Mouse (Mus musculus): ENCODE results near the gene Cd81.

The Cd81 gene

GRCm38 (mm10) chr7:143052626-143053007 is at the start of gene Cd81:
TSS of gene Cd81 (plus strand) at chr7:143052739.
- DNase-seq (ENCODE audit: low spot score in 2 of 2): peak; percentile 83 to 89

DNA sequence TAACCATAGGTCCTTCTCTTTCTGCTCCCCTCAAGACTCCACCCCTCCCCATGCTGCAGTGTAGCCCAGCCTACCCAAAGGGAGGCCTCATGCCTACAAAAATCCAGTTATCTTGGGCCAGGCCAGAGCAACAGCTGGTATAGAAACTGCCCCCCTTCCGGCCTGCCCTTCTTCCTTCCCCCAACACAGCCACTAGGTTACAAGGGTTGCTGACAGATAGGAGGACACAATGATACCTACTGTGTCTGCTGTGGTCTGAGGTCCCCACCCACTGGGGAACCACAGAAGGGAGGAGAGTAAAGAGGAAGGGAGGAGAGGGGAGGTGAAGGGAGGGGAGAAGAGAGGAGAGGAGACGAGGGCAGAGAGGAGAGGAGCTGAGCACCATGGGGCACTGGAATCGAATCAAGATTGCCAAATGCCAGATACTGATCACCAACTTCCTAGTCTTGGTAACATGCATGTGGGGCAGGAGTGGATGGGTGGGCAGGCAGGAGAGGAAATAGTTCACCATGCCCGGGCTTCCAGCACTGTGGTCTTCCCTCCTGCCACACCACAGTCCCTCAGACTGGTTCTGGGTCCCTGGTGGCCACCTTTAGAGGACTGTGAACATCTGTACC is 47.7 kb upstream of the Cd81 start, which contains the start of gene Tspan32:
TSS of gene Tspan32 (plus strand) at position 320 of the 617 bp plus-strand sequence.
- peak; percentile 42 to 50 for DNase-seq (ENCODE audit: low spot score in 2 of 2)

GRCm38 (mm10) chr7:143005344-143006096 is 47.0 kb upstream of the Cd81 start:
- DNase-seq (ENCODE audit: low spot score in 2 of 2): peak; percentile 38

DNA sequence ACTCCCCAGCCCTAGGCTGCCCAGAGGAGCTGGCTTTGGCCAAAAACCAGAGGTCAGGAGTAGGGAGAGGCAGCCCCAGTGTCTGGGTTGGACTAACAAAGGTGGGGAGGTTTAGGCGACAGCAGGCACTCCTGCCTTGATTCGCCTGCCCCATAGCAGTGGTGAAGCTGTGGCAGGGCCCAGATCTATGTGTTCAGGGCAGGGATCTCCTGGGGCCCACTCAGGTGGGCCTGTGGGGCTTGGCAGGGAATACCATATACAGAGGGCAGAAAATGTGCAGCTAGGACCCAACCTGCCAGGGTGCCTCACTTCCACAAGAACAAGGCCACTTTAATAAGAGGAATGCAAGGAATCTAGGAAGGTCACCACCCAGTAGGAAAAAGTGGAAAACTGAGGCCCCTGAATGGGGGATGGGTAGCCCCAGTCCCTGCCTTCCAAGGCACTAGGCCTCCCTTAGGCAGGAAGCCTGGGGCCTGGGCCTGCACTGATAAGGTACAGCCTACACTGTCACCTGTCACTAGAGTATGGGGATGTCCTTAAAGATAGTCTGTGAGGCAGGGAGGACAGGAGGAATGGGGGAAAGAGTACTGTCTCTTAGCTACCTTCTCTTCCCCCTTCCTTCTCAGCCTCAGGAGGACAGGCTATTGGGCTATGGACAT is 46.3 kb upstream of the Cd81 start:
- peak; percentile 42 to 47 for DNase-seq (ENCODE audit: low spot score in 2 of 2)

DNA sequence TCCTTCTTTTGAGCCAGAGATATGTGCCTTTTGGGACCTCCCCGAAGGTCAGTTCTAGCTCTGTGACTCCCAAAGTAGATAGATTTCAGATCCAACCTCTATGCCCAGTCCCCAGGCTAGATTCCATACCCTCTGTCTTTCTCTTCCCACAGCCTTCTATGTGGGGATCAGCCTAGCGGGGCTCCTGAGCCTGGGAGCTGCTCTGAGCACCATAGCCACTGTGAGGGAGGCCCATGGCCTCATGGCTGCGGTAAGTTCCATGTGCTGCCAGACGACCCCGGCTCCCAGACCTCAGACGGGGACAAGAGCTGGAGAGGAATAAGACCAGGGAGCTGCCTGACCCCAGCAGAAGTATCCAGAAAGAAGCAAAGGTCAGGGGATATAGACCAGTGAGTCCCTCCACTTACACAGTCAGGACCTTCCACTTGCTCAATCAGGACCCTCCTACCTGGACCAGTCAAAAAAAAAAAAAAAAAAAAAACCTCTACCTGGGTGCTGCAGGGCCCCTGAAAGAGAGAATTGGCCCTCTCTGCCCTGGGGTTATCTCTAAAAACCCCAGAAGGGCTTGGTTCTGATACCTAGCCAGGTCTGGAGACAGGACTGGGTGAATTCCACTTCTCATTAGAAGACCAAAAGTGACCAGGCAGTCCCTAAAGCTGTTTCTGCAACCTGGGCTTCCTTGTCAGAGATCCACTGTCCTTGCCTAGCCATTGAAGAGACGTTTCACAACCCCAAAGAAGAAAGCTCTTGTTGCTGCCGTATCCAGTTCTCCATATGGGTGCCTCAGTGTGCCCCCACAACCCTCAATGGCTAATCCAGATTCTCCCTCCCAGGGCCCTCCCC is 45.6 kb upstream of the Cd81 start:
- DNase-seq (ENCODE audit: low spot score in 2 of 2): no peak

DNA sequence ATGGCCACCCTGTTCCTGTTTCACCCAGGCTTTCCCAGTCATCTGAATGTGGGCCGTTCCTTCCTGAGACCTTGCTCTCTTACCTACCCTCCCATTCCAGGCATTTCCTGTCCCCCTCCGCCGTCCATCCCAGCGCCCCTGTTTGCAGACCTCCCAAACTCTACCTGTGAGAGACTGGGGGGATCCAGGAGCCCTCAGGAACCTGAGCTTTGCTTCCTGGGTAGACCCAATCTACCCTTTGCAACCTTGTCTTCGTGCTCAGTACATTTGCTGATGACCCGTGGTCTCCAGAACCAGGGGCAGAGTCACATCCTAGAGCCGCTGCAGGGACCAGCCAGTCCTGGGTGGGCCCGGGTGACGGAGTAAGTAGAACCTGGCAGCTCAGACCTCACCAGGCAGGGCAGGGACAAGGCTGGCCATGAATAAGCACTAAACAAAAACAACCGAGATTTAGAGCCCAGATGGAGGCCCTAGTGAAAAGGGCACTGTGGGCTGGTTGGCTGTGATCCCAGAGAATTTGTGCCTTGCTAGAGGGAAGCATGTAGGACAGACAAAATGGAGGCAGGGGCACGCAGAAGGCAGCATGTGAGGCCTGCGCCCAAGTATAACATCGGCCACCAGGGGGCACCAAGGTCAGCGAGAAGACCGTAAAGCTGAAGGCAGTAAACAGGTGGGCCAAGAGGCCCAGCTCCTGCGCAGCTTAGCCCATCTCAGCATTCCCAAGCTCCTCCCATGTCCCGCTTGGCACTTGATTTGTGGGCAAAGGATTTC is 44.8 kb upstream of the Cd81 start:
- DNase-seq (ENCODE audit: low spot score in 2 of 2): peak; percentile 91 to 97

DNA sequence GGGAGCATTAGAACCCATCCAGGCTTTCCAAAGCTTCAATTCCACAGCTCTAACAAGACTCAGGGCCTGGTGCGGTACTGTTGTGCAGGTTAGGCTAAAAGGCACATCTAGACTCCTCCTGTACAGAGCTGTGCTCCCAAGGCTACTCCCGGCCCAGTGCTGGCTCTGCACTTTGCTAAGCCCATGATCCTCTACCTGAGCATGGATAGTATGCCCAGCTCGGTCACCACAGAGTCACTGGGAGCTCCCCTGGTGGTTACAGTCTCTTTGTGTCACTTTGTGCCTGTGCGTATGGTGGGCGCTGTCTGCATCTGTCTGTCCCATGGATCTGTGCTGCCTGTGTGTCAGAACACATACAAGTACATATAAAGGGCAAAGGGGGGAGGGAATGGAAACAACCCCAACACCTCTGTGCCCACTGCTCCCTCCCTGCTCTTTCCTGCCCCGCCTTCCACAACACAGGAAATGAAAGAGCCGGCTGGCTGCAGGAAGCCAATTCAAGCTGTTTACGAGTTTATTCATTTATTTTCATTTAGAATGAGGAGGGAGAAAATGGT is 44.1 kb upstream of the Cd81 start:
- no peak for DNase-seq (ENCODE audit: low spot score in 2 of 2)

DNA sequence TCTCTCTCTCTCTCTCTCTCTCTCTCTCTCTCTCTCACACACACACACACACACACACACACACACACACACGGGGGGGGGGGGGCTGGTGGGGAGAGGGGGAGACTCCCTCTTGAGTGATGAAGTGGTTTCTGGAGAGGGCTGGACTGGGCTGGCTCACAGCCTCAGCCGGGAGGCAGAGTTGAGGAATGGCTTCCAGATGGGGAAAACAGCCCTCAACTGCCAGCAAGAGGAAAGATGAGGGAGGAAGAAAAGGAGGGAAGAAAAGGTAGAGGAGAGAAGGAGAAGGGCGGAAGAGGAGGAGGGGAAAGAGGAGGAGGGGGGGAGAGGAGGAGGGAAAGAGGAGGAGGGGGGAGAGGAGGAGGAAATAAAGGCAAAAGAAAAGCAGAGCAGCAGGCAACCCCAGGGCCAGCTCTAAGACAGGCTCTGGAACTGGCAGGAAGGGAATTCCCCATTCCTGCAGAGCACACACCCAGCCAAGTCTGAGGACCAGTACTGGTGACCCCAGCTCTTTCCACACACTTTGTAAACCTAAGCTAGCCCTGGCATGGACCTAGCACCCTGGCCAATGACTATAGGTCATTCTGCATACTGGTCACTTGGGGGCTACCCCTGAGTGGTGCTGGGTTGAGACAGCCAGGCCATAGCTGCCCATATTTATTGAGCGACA is 43.4 kb upstream of the Cd81 start:
- no peak for DNase-seq (ENCODE audit: low spot score in 2 of 2)

DNA sequence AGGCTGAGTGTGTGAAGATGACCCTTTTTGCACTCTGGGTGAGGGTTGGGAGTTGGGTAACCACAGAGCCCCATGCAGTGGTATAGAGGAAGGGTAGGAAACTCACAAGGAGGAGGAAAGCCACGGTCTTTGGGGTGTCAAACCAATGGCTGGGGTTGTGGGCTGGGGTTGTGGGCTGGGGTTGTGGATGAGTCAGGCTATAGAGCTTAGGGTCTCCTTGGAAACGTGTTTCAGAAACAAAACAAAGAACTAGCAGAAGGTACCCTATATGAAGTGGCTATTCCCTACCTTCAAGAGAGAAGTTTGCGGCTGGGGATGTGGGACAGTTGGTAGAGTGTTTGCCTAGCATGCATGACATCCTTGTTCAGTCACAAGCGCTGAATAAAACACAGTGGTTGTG is 42.5 kb upstream of the Cd81 start:
- no peak for DNase-seq (ENCODE audit: low spot score in 2 of 2)

- DNase-seq (ENCODE audit: low spot score in 2 of 2): no peak
Measured at GRCm38 (mm10) chr7:143011226-143011625, 41.3 kb upstream of the Cd81 start.

- DNase-seq (ENCODE audit: low spot score in 2 of 2): no peak
Measured at GRCm38 (mm10) chr7:143012230-143012875, 40.2 kb upstream of the Cd81 start.

- no peak for DNase-seq (ENCODE audit: low spot score in 2 of 2)
Measured at GRCm38 (mm10) chr7:143013420-143014178, 38.9 kb upstream of the Cd81 start.

DNA sequence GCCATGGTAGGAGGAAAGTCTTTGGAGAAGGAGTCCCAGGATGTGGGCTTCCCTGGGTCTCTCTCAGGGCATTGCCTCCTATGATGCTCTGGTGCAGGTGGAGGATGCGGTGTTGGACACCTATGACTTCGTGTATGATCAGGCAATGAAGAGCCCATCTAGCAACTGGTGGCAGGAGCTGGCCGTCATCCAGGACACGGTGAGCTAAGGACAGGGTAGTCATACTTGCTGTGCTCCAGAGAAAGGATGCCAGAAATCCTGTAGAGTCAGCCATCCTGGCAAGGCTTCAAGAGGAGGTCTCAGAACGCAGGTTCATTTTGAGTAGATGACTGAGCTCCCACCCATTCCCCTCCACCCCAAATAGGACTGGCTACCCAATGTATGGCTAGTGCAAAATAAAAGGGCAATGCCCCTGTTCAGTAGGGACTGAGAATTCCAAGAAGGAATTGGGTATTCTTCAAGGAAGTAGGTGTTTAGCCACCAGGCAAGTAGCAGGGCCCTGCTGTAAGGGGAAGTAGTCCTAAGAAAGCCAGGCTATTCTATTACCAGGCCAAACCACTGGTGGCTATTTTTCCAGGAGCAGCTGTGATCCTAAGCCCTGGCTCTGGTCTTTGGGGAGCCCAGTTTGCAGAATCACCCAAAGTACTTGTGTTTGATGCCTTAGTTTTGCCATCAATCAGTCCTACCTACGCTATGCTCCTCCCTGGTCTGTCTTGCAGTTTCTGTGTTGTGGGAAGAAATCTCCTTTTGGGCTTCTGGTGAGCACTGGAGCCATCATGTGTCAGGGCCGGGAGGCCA is 37.5 kb upstream of the Cd81 start:
- DNase-seq (ENCODE audit: low spot score in 2 of 2): no peak

DNA sequence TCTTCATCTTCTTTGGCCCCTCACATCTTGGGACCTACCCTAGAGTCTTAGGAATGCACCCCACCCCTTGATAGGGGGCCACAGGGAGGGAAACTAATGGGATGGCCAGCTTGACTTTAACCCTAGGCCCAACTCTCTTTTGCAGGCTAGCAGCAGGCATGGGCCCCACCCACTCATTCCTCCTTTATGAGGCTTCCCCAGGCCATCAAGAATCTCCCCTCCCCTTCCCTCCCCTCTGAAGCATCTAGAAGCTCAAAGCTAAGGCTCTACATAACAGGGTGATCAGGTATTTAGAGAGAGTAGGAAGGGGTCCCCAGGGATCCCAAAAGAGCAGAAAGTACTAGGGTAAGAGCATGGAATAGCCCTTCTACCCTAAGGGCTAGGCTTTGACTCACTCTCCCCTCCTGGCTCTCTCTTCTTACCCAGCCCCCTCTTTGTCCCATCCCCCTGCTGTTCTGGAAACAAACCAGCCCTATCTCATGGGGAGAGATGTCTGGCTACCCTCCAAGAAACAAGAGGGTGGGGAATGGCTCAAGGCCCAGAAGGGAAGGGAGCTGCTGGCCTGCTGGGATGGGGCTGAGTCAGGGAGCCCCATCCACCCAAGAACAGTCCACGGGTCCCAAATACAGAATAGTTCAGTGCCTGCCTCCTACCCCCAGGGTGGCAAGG is 36.6 kb upstream of the Cd81 start:
- no peak for DNase-seq (ENCODE audit: low spot score in 2 of 2)

- DNase-seq (ENCODE audit: low spot score in 2 of 2): no peak
Measured at GRCm38 (mm10) chr7:143016424-143017142, 36.0 kb upstream of the Cd81 start.

DNA sequence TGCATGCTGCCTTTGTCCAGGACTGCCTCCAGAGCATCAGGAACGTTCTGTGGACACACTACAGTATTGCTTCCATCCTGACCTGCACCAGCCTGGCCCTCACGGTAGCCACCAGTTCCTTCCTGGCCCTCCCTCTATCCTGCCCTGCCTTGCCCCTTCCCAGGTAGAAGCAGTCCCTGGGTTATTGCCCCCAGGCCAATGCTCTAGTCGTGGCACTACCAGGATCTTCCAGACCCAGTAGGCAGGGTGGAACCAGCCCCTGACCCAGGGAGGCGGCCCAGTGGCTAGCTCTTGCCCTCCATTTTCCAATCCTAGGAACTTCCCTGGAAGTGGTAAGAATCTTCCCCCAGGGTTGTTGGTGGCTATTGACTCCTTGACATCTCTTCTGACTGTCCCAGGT is 35.4 kb upstream of the Cd81 start:
- DNase-seq (ENCODE audit: low spot score in 2 of 2): no peak

DNA sequence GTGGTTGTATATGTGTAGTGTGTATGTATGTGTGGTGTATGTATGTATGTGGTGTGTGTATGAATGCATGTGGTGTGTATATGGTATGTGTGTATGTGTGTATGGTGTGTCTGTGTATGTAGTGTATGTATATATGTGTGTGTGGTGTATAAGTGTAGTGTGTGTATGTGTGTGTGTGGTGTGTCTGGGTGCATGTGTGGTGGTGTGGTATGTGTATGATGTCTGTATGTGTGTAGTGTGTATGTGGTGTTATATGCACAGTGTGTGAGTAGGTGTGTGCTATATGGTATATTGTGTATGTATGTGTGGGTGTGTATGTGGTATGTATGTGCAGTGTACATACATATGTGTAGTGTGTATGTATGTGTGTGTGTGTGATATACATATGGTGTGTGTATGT is 32.5 kb upstream of the Cd81 start:
- no peak for DNase-seq (ENCODE audit: low spot score in 2 of 2)
